In genomic region chr19:59451441-59451951, GRCm38 (mm10) we compare ENCODE assay signal across 10 mouse cellular contexts. TPM values are rescaled to one million over a fixed set of nuclear protein-coding genes. Genes with fewer than 3 reads are reported as not detected.
DNase-seq lines count a peak whose midpoint lies in the region; ATAC-seq and TF ChIP-seq lines count a peak whose summit lies in the region.
"Had no signal": no experiment of that assay in that cellular context is flagged by ENCODE, and none has a peak within 500 bp of the region (broad histone marks: within the 10 kb centered on the region; RNA-seq: fewer than 3 reads in every experiment).

No protein-coding gene starts in this region.

- 2% methylated on average over 31 of the region's 31 CpGs for WGBS in heart, embryonic 16.5 days
- 2% methylated on average over 31 of the region's 31 CpGs for WGBS in forebrain, embryonic 14.5 days
- under 1% methylated on average over 31 of the region's 31 CpGs for WGBS in midbrain, embryonic 10.5 days
- 2% methylated on average over 31 of the region's 31 CpGs for WGBS in liver, postnatal 0 days (ENCODE audit: insufficient replicate concordance)

- peaks cover 84% of the 10 kb centered on the region for H3K27me3 ChIP-seq in heart, embryonic 16.5 days (ENCODE audit: control insufficient read depth, insufficient read depth, low read length)
- peaks cover 39% of the 10 kb centered on the region for H3K27me3 ChIP-seq in forebrain, embryonic 14.5 days (replicated peaks; ENCODE audit: control insufficient read depth, insufficient read depth, low read length)
- H3K27me3 ChIP-seq in midbrain, embryonic 10.5 days (ENCODE audit: low read depth, poor library complexity, severe bottlenecking), result peaks cover 100% of the 10 kb centered on the region
- H3K27me3 ChIP-seq in liver, postnatal 0 days (ENCODE audit: insufficient read depth, low read length), result peaks cover 84% of the 10 kb centered on the region

- H3K9me3 ChIP-seq in heart, embryonic 16.5 days (replicated peaks; ENCODE audit: control insufficient read depth, low read length), result no peaks in the 10 kb centered on the region
- no peaks in the 10 kb centered on the region for H3K9me3 ChIP-seq in forebrain, embryonic 14.5 days (replicated peaks; ENCODE audit: control insufficient read depth, low read length)
- H3K9me3 ChIP-seq in midbrain, embryonic 10.5 days (replicated peaks), result no peaks in the 10 kb centered on the region
- H3K9me3 ChIP-seq in liver, postnatal 0 days (ENCODE audit: low read length), result no peaks in the 10 kb centered on the region

- H3K36me3 ChIP-seq in heart, embryonic 16.5 days (ENCODE audit: control insufficient read depth, insufficient read depth), result no peaks in the 10 kb centered on the region
- no peaks in the 10 kb centered on the region for H3K36me3 ChIP-seq in forebrain, embryonic 14.5 days (ENCODE audit: control insufficient read depth, insufficient read depth, low read length)
- H3K36me3 ChIP-seq in midbrain, embryonic 10.5 days, result no peaks in the 10 kb centered on the region
- no peaks in the 10 kb centered on the region for H3K36me3 ChIP-seq in liver, postnatal 0 days (replicated peaks; ENCODE audit: insufficient read depth, low read length)

- no peaks in the 10 kb centered on the region for H3K4me1 ChIP-seq in heart, embryonic 16.5 days (ENCODE audit: control insufficient read depth, insufficient read depth, low read length)
- H3K4me1 ChIP-seq in forebrain, embryonic 14.5 days (ENCODE audit: control insufficient read depth, insufficient read depth, low read length), result peaks cover 12% of the 10 kb centered on the region
- peaks cover 21% of the 10 kb centered on the region for H3K4me1 ChIP-seq in midbrain, embryonic 10.5 days
- no peaks in the 10 kb centered on the region for H3K4me1 ChIP-seq in liver, postnatal 0 days (ENCODE audit: insufficient read depth)

- H3K4me2 ChIP-seq in heart, embryonic 16.5 days (ENCODE audit: low read depth, low read length), result peak overlapping the region; percentile 16; the same call in 1 of the 2 replicates
- peak overlapping the region; percentile 66 for H3K4me2 ChIP-seq in forebrain, embryonic 14.5 days (ENCODE audit: low read length)
- H3K4me2 ChIP-seq in liver, postnatal 0 days (ENCODE audit: low read depth, low read length), result no peak overlapping the region

- no peak overlapping the region for H3K4me3 ChIP-seq in heart, embryonic 16.5 days (ENCODE audit: low read length)
- H3K4me3 ChIP-seq in forebrain, embryonic 14.5 days (ENCODE audit: low read depth, low read length), result peak overlapping the region; percentile 34
- H3K4me3 ChIP-seq in midbrain, embryonic 10.5 days, result peak overlapping the region; percentile 38
- H3K4me3 ChIP-seq in liver, postnatal 0 days (ENCODE audit: low read depth, low read length), result no peak overlapping the region

- no peak overlapping the region for H3K27ac ChIP-seq in heart, embryonic 16.5 days (ENCODE audit: low read length)
- 0 out of 2 replicates have a peak overlapping the region, but pooled peaks have one; percentile 29 for H3K27ac ChIP-seq in forebrain, embryonic 14.5 days (ENCODE audit: low read depth, low read length)
- no peak overlapping the region; the same call in 1 of the 2 replicates for H3K27ac ChIP-seq in midbrain, embryonic 10.5 days (replicated peaks)
- H3K27ac ChIP-seq in liver, postnatal 0 days (ENCODE audit: low read depth), result no peak overlapping the region

- no peak for TF ChIP-seq EP300 in liver, postnatal 0 days (IDR thresholded peaks at IDR 0.05; ENCODE audit: low read depth)

- H3K9ac ChIP-seq in heart, embryonic 16.5 days (ENCODE audit: low read length), result no peak overlapping the region
- peak overlapping the region; percentile 66 for H3K9ac ChIP-seq in forebrain, embryonic 14.5 days (ENCODE audit: low read length)
- H3K9ac ChIP-seq in liver, postnatal 0 days (replicated peaks), result no peak overlapping the region

- no peak for ATAC-seq in heart, embryonic 16.5 days (replicated peaks; ENCODE audit: extremely low read depth, insufficient read depth, low FRiP score)
- 0 out of 2 replicates have a peak, but pooled peaks have one; percentile 18 for ATAC-seq in common myeloid progenitor, adult 5-6 weeks (replicated peaks; ENCODE audit: low read depth, poor library complexity, severe bottlenecking)
- ATAC-seq in forebrain, embryonic 14.5 days, result peak; percentile 61
- ATAC-seq in liver, postnatal 0 days, result no peak
- ATAC-seq in erythroid progenitor cell, adult 5-6 weeks (replicated peaks; ENCODE audit: low FRiP score, poor library complexity, severe bottlenecking), result no peak

- no peak for TF ChIP-seq CTCF in liver, postnatal 0 days (IDR thresholded peaks at IDR 0.05; ENCODE audit: low read depth)

- DNase-seq in heart, postnatal 4 days, result no peak
- DNase-seq in forebrain, embryonic 14.5 days (ENCODE audit: low spot score), result peak; percentile 61
- peak; percentile 69 for DNase-seq in midbrain, embryonic 10.5 days (ENCODE audit: low spot score)
- no peak for DNase-seq in liver, postnatal 0 days
- no peak for DNase-seq in lung, postnatal 4 days
- DNase-seq: lung, postnatal 10 days; right cerebral cortex, postnatal 14 days had no signal

RNA-seq across cellular contexts. Expression of gene Emx2, which starts 6.7 kb away (rescaled TPM):
- polyA plus RNA-seq in heart, embryonic 16.5 days (2015; fragmentation: Nextera tagmentation; extraction: Ambion mirVana), result not detected in 2 replicates
- not detected for total RNA-seq in heart, postnatal 4 days (2021)
- total RNA-seq in common myeloid progenitor, adult 5-6 weeks (2017), result not detected in 2 replicates
- polyA plus RNA-seq in forebrain, embryonic 14.5 days (2014; fragmentation: Nextera tagmentation; extraction: Ambion mirVana), result 9.3 and 9.4 TPM in 2 replicates
- 8.7 and 9.2 TPM in 2 replicates for polyA plus RNA-seq in midbrain, embryonic 10.5 days (2016; fragmentation: Nextera tagmentation; extraction: Ambion mirVana)
- not detected in 2 replicates for polyA plus RNA-seq in liver, postnatal 0 days (2015; fragmentation: Nextera tagmentation; extraction: Ambion mirVana)
- total RNA-seq in erythroid progenitor cell, adult 5-6 weeks (2015; ENCODE audit: low replicate concordance), result not detected in 2 replicates
- total RNA-seq in erythroid progenitor cell, adult 5-6 weeks (2017; ENCODE audit: low replicate concordance), result not detected in 2 replicates

Comparison
In these comparisons a context has a peak if more than half of its experiments do, and no peak if none do; other contexts are left out.
1. ATAC-seq: peak in common myeloid progenitor, adult 5-6 weeks (single experiment) and forebrain, embryonic 14.5 days (single experiment); none in heart, embryonic 16.5 days (single experiment), liver, postnatal 0 days (single experiment) and erythroid progenitor cell, adult 5-6 weeks (single experiment).
2. H3K4me3 ChIP-seq: peak in forebrain, embryonic 14.5 days (single experiment) and midbrain, embryonic 10.5 days (single experiment); none in heart, embryonic 16.5 days (single experiment) and liver, postnatal 0 days (single experiment).
3. DNase-seq: peak in forebrain, embryonic 14.5 days (single experiment) and midbrain, embryonic 10.5 days (single experiment); none in heart, postnatal 4 days (single experiment), liver, postnatal 0 days (single experiment) and lung, postnatal 4 days (0 of 2).